Mouse (Mus musculus): ENCODE data around the gene E030025P04Rik. TPM values are rescaled to one million over a fixed set of nuclear protein-coding genes. Genes with fewer than 3 reads are reported as not detected.

The E030025P04Rik gene
- total and polyA plus RNA-seq, 2 experiments = not detected

- H3K27me3 ChIP-seq (ENCODE audit: control insufficient read depth, insufficient read depth, low read length) = no peaks in the 10 kb centered on the region
- H3K9ac ChIP-seq (ENCODE audit: low read depth, low read length) = no peak overlapping the region
- H3K36me3 ChIP-seq (ENCODE audit: control insufficient read depth, insufficient read depth, low read length) = no peaks in the 10 kb centered on the region
- DNase-seq (ENCODE audit: extremely low read depth, low read depth, low spot score) = peak; percentile 22
- TF ChIP-seq CTCF (IDR thresholded peaks at IDR 0.05; ENCODE audit: low read depth, low read length) = no peak
- no peak for TF ChIP-seq POLR2A (IDR thresholded peaks at IDR 0.05; ENCODE audit: extremely low read depth, insufficient read depth, low read length)
- H3K4me1 ChIP-seq (ENCODE audit: control insufficient read depth, insufficient read depth, low read length) = peaks cover 4% of the 10 kb centered on the region; the same call in 1 of the 2 replicates
- 71% methylated on average over 7 of the region's 7 CpGs for WGBS
- H3K79me2 ChIP-seq (ENCODE audit: control insufficient read depth, insufficient read depth, low read length) = no peaks in the 10 kb centered on the region
- H3K4me3 ChIP-seq (ENCODE audit: insufficient read depth, low read depth, low read length) = no peak overlapping the region
- no peak overlapping the region for H3K27ac ChIP-seq (replicated peaks; ENCODE audit: insufficient read depth, low read depth, low read length)
These were observed 747 bp upstream of the E030025P04Rik start for GRCm38 (mm10) chr11:109144890-109145341.

- no peak overlapping the region for H3K27ac ChIP-seq (replicated peaks; ENCODE audit: insufficient read depth, low read depth, low read length)
- no peaks in the 10 kb centered on the region for H3K79me2 ChIP-seq (ENCODE audit: control insufficient read depth, insufficient read depth, low read length)
- no peak overlapping the region for H3K4me3 ChIP-seq (ENCODE audit: insufficient read depth, low read depth, low read length)
- no peak overlapping the region for H3K9ac ChIP-seq (ENCODE audit: low read depth, low read length)
- H3K36me3 ChIP-seq (ENCODE audit: control insufficient read depth, insufficient read depth, low read length) = no peaks in the 10 kb centered on the region
- no peak for TF ChIP-seq POLR2A (IDR thresholded peaks at IDR 0.05; ENCODE audit: extremely low read depth, insufficient read depth, low read length)
- TF ChIP-seq CTCF (IDR thresholded peaks at IDR 0.05; ENCODE audit: low read depth, low read length) = no peak
- DNase-seq (ENCODE audit: extremely low read depth, low read depth, low spot score) = no peak
- no peaks in the 10 kb centered on the region for H3K4me1 ChIP-seq (ENCODE audit: control insufficient read depth, insufficient read depth, low read length)
- 71% methylated on average over 7 of the region's 7 CpGs for WGBS
- no peaks in the 10 kb centered on the region for H3K27me3 ChIP-seq (ENCODE audit: control insufficient read depth, insufficient read depth, low read length)
These were observed 17.7 kb downstream of the E030025P04Rik start for GRCm38 (mm10) chr11:109126482-109126881.

GRCm38 (mm10) chr11:109125451-109125850 lies 18.7 kb downstream of the E030025P04Rik start:
- no peak for DNase-seq (ENCODE audit: extremely low read depth, low read depth, low spot score)
- Histone ChIP-seq H3K36me3 (ENCODE audit: control insufficient read depth, insufficient read depth, low read length) (no peaks in the 10 kb centered on the region), H3K27ac (replicated peaks; ENCODE audit: insufficient read depth, low read depth, low read length) (no peak overlapping the region), H3K79me2 (ENCODE audit: control insufficient read depth, insufficient read depth, low read length) (no peaks in the 10 kb centered on the region), H3K4me1 (ENCODE audit: control insufficient read depth, insufficient read depth, low read length) (no peaks in the 10 kb centered on the region), H3K4me3 (ENCODE audit: insufficient read depth, low read depth, low read length) (no peak overlapping the region), H3K9ac (ENCODE audit: low read depth, low read length) (no peak overlapping the region), H3K27me3 (ENCODE audit: control insufficient read depth, insufficient read depth, low read length) (no peaks in the 10 kb centered on the region)
- no peak for TF ChIP-seq CTCF (IDR thresholded peaks at IDR 0.05; ENCODE audit: low read depth, low read length)
- no peak for TF ChIP-seq POLR2A (IDR thresholded peaks at IDR 0.05; ENCODE audit: extremely low read depth, insufficient read depth, low read length)
- 76% methylated on average over 5 of the region's 5 CpGs for whole genome bisulfite sequencing

DNA sequence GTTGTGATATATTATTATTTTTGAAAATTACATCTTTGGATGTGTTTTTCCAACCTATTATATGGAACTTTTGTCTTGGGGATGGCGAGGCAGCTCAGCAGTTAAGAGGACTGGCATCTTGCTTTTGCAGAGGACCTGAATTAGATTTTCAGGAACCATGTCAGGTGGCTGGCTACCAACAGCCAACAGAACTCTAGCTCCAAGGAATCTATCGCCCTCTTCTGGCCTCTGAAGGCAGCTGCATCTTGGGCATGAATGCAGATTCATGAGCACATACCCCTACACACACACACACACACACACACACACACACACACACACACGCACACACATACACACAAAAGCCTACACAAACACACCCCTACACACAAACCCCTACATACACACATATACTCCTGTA lies 19.9 kb downstream of the E030025P04Rik start:
- no peaks in the 10 kb centered on the region for H3K27me3 ChIP-seq (ENCODE audit: control insufficient read depth, insufficient read depth, low read length)
- H3K27ac ChIP-seq (replicated peaks; ENCODE audit: insufficient read depth, low read depth, low read length) = no peak overlapping the region
- no peaks in the 10 kb centered on the region for H3K4me1 ChIP-seq (ENCODE audit: control insufficient read depth, insufficient read depth, low read length)
- no peak overlapping the region for H3K9ac ChIP-seq (ENCODE audit: low read depth, low read length)
- peak; percentile 16; the same call in 1 of the 2 replicates for TF ChIP-seq CTCF (IDR thresholded peaks at IDR 0.05; ENCODE audit: low read depth, low read length)
- no peak for TF ChIP-seq POLR2A (IDR thresholded peaks at IDR 0.05; ENCODE audit: extremely low read depth, insufficient read depth, low read length)
- no peak for DNase-seq (ENCODE audit: extremely low read depth, low read depth, low spot score)
- H3K36me3 ChIP-seq (ENCODE audit: control insufficient read depth, insufficient read depth, low read length) = no peaks in the 10 kb centered on the region
- no peak overlapping the region for H3K4me3 ChIP-seq (ENCODE audit: insufficient read depth, low read depth, low read length)
- H3K79me2 ChIP-seq (ENCODE audit: control insufficient read depth, insufficient read depth, low read length) = no peaks in the 10 kb centered on the region
- 67% methylated on average over 3 of the region's 3 CpGs for WGBS

DNA sequence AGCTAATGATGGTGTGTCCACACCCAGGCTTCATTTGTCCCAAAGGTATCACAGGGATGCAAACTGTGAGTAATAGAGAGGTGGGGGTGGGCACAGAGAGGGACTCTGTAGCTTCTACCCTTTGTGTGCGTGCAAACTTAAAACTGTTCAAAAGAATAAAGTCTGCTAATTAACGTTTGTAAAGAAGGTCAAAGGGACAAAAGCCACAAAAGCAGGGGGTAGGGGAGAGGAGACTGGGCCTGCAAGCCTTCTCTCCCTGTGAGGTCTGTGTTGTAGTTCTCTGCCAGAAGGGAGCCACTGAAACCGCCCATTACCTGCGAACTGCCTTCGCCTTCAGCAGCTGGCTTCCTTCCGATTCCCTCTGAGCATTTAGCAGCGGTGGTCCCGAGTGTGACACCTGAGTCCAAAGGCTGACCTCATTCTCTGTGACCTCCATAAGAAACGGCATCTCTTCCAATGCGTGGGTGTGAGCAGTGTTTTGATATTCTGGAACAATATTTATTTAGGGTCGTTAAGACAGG lies 34.3 kb downstream of the E030025P04Rik start:
- Histone ChIP-seq H3K4me1 (ENCODE audit: control insufficient read depth, insufficient read depth, low read length) (no peaks in the 10 kb centered on the region), H3K27ac (replicated peaks; ENCODE audit: insufficient read depth, low read depth, low read length) (no peak overlapping the region), H3K36me3 (ENCODE audit: control insufficient read depth, insufficient read depth, low read length) (no peaks in the 10 kb centered on the region), H3K27me3 (ENCODE audit: control insufficient read depth, insufficient read depth, low read length) (no peaks in the 10 kb centered on the region), H3K79me2 (ENCODE audit: control insufficient read depth, insufficient read depth, low read length) (no peaks in the 10 kb centered on the region), H3K4me3 (ENCODE audit: insufficient read depth, low read depth, low read length) (no peak overlapping the region), H3K9ac (ENCODE audit: low read depth, low read length) (no peak overlapping the region)
- no peak for DNase-seq (ENCODE audit: extremely low read depth, low read depth, low spot score)
- TF ChIP-seq CTCF (IDR thresholded peaks at IDR 0.05; ENCODE audit: low read depth, low read length) = no peak
- 45% methylated on average over 11 of the region's 11 CpGs for WGBS

- H3K27ac ChIP-seq (replicated peaks; ENCODE audit: insufficient read depth, low read depth, low read length) = no peak overlapping the region
These were observed 35.1 kb downstream of the E030025P04Rik start for GRCm38 (mm10) chr11:109109056-109109455.

More at GRCm38 (mm10) chr11:109109056-109109455, 35.1 kb downstream of the E030025P04Rik start:
- Histone ChIP-seq H3K4me1 (ENCODE audit: control insufficient read depth, insufficient read depth, low read length) (no peaks in the 10 kb centered on the region), H3K9ac (ENCODE audit: low read depth, low read length) (no peak overlapping the region), H3K4me3 (ENCODE audit: insufficient read depth, low read depth, low read length) (no peak overlapping the region), H3K27me3 (ENCODE audit: control insufficient read depth, insufficient read depth, low read length) (no peaks in the 10 kb centered on the region), H3K79me2 (ENCODE audit: control insufficient read depth, insufficient read depth, low read length) (no peaks in the 10 kb centered on the region), H3K36me3 (ENCODE audit: control insufficient read depth, insufficient read depth, low read length) (no peaks in the 10 kb centered on the region)
- TF ChIP-seq CTCF (IDR thresholded peaks at IDR 0.05; ENCODE audit: low read depth, low read length) (no peak), POLR2A (IDR thresholded peaks at IDR 0.05; ENCODE audit: extremely low read depth, insufficient read depth, low read length) (no peak)
- DNase-seq (ENCODE audit: extremely low read depth, low read depth, low spot score) = no peak

All from liver, adult 2 months (tissue).